Mouse (Mus musculus) C2C12 (cell line): ENCODE measurements around the gene Usp43.

Experiments
- CEBPB ChIP-seq: IDR thresholded peaks from one replicate; pipeline ENCODE4 v1.6.1; 2011; ENCODE audit warnings: low read depth, mild to moderate bottlenecking, control low read depth, moderate library complexity
- CTCF ChIP-seq: IDR thresholded peaks from one replicate; pipeline ENCODE4 v1.5.1; 2011; ENCODE audit not compliant: control insufficient read depth, insufficient read depth, insufficient read length
- FOSL1 ChIP-seq: IDR thresholded peaks from one replicate; pipeline ENCODE4 v1.8.0; 2011; ENCODE audit warnings: mild to moderate bottlenecking, low read length; ENCODE audit not compliant: poor library complexity, insufficient read depth, severe bottlenecking
- MAX ChIP-seq: IDR thresholded peaks from one replicate; pipeline ENCODE4 v1.6.1; 2011; ENCODE audit warnings: mild to moderate bottlenecking, control low read depth
- MYOD1 ChIP-seq: IDR thresholded peaks from one replicate; pipeline ENCODE4 v1.6.1; 2011; ENCODE audit warnings: low read depth; ENCODE audit not compliant: control insufficient read depth, insufficient read length
- MYOG ChIP-seq: IDR thresholded peaks from one replicate; pipeline ENCODE4 v1.6.1; 2011; ENCODE audit not compliant: control insufficient read depth, insufficient read length; ENCODE audit errors: extremely low read depth
- USF1 ChIP-seq: IDR thresholded peaks from one replicate; pipeline ENCODE4 v1.6.1; 2011; ENCODE audit warnings: low read depth, mild to moderate bottlenecking, control low read depth, moderate library complexity

- TF ChIP-seq CTCF (no peak), USF1 (no peak), MYOD1 (no peak), CEBPB (no peak), MYOG (no peak), FOSL1 (no peak), MAX (no peak)
These were observed 4.8 kb downstream of the Usp43 start for GRCm38 (mm10) chr11:67917126-67917525.
